Mouse (Mus musculus) ES-Bruce4 (cell line): ENCODE measurements around the gene Nags. TPM values are rescaled to one million over a fixed set of nuclear protein-coding genes. Genes with fewer than 3 reads are reported as not detected.

Experiments used
- H3K27ac ChIP-seq: 2 replicates; pipeline ENCODE4 v1.5.1; 2012; ENCODE audit warnings: low read length, inconsistent platforms; ENCODE audit not compliant: insufficient read depth
- H3K27me3 ChIP-seq: 2 replicates; pipeline ENCODE4 v1.6.1; 2012; ENCODE audit warnings: mild to moderate bottlenecking, low read length, inconsistent platforms; ENCODE audit not compliant: control insufficient read depth, poor library complexity, insufficient read depth, severe bottlenecking
- H3K36me3 ChIP-seq: 2 replicates; pipeline ENCODE4 v1.6.1; 2012; ENCODE audit warnings: inconsistent platforms, mild to moderate bottlenecking, low read length, moderate library complexity; ENCODE audit not compliant: control insufficient read depth, poor library complexity, insufficient read depth, severe bottlenecking
- H3K4me1 ChIP-seq: one replicate; pipeline ENCODE4 v1.8.1; 2011; ENCODE audit warnings: low read length; ENCODE audit not compliant: control insufficient read depth, insufficient read depth
- H3K4me3 ChIP-seq: 2 replicates; pipeline ENCODE4 v1.5.1; 2011; ENCODE audit warnings: low read depth, mild to moderate bottlenecking, low read length
- H3K9ac ChIP-seq: 2 replicates; pipeline ENCODE4 v1.6.1; 2012; ENCODE audit warnings: low read depth, mild to moderate bottlenecking, inconsistent platforms; ENCODE audit not compliant: poor library complexity, severe bottlenecking
- H3K9me3 ChIP-seq: replicated peaks from 2 replicates; pipeline ENCODE4 v1.6.1; 2012; ENCODE audit warnings: mild to moderate bottlenecking, low read length, inconsistent platforms; ENCODE audit not compliant: control insufficient read depth, poor library complexity, insufficient read depth, severe bottlenecking
- CTCF ChIP-seq: IDR thresholded peaks from one replicate; pipeline ENCODE4 v1.8.1; 2011; ENCODE audit warnings: low read depth, low read length
- EP300 ChIP-seq: IDR thresholded peaks from 2 replicates; pipeline ENCODE4 v1.6.1; 2011; ENCODE audit warnings: low read depth, low read length; ENCODE audit not compliant: insufficient read depth
- POLR2A ChIP-seq: IDR thresholded peaks from one replicate; pipeline ENCODE4 v1.8.1; 2011; ENCODE audit warnings: low read length; ENCODE audit not compliant: insufficient read depth
- polyA plus RNA-seq: library from polyadenylated mRNA; stranded (reverse); fragments of >200 nt; gene quantifications from 2 replicates; pipeline ENCODE4 v1.2.4, GENCODE M21; 2011; ENCODE audit warnings: low read depth; ENCODE audit not compliant: missing spikeins, insufficient read depth, insufficient read length

Nags gene
- polyA plus RNA-seq, 1 experiment = not detected

GRCm38 (mm10) chr11:102196018-102196797 is 50.9 kb downstream of the Nags start:
- Histone ChIP-seq H3K27me3 (no peaks in the 10 kb centered on the region), H3K36me3 (0 out of 2 replicates have a peak, but pooled peaks cover 5% of the 10 kb centered on the region), H3K4me3 (no peak overlapping the region), H3K9me3 (no peaks in the 10 kb centered on the region), H3K4me1 (no peaks in the 10 kb centered on the region), H3K27ac (no peak overlapping the region), H3K9ac (no peak overlapping the region)
- TF ChIP-seq EP300 = no peak
- no peak for TF ChIP-seq POLR2A
- TF ChIP-seq CTCF = no peak

GRCm38 (mm10) chr11:102198245-102198644 is 52.9 kb downstream of the Nags start:
- no peaks in the 10 kb centered on the region for H3K9me3 ChIP-seq
- H3K4me3 ChIP-seq = no peak overlapping the region
- H3K9ac ChIP-seq = no peak overlapping the region
- H3K36me3 ChIP-seq = 0 out of 2 replicates have a peak, but pooled peaks cover 2% of the 10 kb centered on the region
- TF ChIP-seq CTCF = no peak
- no peak for TF ChIP-seq EP300
- TF ChIP-seq POLR2A = no peak
- H3K27me3 ChIP-seq = no peaks in the 10 kb centered on the region
- peaks cover 2% of the 10 kb centered on the region for H3K4me1 ChIP-seq
- no peak overlapping the region for H3K27ac ChIP-seq

Other genes with a start within 250 kb of the Nags start
- not detected in 2 replicates for gene Sost, start 178.5 kb upstream of the Nags start, polyA plus RNA-seq
- not detected in 2 replicates for gene Cfap97d1, start 161.2 kb upstream of the Nags start, polyA plus RNA-seq
- gene Dusp3, start 158.5 kb upstream of the Nags start, polyA plus RNA-seq = 11.9 and 13.3 TPM in 2 replicates
- 3.8 and 6.3 TPM in 2 replicates for gene Mpp3, start 117.1 kb upstream of the Nags start, polyA plus RNA-seq
- not detected in 2 replicates for gene Cd300lg, start 104.0 kb upstream of the Nags start, polyA plus RNA-seq
- 3.4 and 3.6 TPM in 2 replicates for gene Mpp2, start 57.0 kb upstream of the Nags start, polyA plus RNA-seq
- not detected in 2 replicates for gene Ppy, start 44.2 kb upstream of the Nags start, polyA plus RNA-seq
- not detected in 2 replicates for gene Pyy, start 37.7 kb upstream of the Nags start, polyA plus RNA-seq
- 22.3 and 24.5 TPM in 2 replicates for gene Tmem101, start 10.9 kb downstream of the Nags start, polyA plus RNA-seq
- gene Lsm12, start 39.8 kb downstream of the Nags start, polyA plus RNA-seq = 137 and 146 TPM in 2 replicates
- 33.0 and 33.6 TPM in 2 replicates for gene G6pc3, start 44.1 kb downstream of the Nags start, polyA plus RNA-seq
- gene Hdac5, start 84.7 kb downstream of the Nags start, polyA plus RNA-seq = 41.2 and 42.4 TPM in 2 replicates
- 32.5 and 34.0 TPM in 2 replicates for gene BC030867, start 103.4 kb downstream of the Nags start, polyA plus RNA-seq
- 0.70 and 2.3 TPM in 2 replicates for gene Asb16, start 123.2 kb downstream of the Nags start, polyA plus RNA-seq
- gene Tmub2, start 139.4 kb downstream of the Nags start, polyA plus RNA-seq = 19.7 and 20.0 TPM in 2 replicates
- gene Atxn7l3, start 151.1 kb downstream of the Nags start, polyA plus RNA-seq = 44.3 and 50.3 TPM in 2 replicates
- gene Ubtf, start 174.2 kb downstream of the Nags start, polyA plus RNA-seq = 81.7 and 82.0 TPM in 2 replicates
- gene Slc4a1, start 220.7 kb downstream of the Nags start, polyA plus RNA-seq = 0.48 and 0.53 TPM in 2 replicates
- 7.0 and 9.5 TPM in 2 replicates for gene Rundc3a, start 247.9 kb downstream of the Nags start, polyA plus RNA-seq